Mouse (Mus musculus) brain, embryonic 18.5 days (tissue): ENCODE results near the gene Runx2.

Source experiments
- DNase-seq: peaks from one replicate; pipeline ENCODE4 v3.0.0-alpha.2; 2012; ENCODE audit warnings: low read depth, low spot score

Runx2 gene

GRCm38 (mm10) chr17:44623271-44623670, 191.3 kb downstream of the Runx2 start:
- DNase-seq: no peak

- no peak for DNase-seq
These were observed 194.1 kb downstream of the Runx2 start for GRCm38 (mm10) chr17:44620456-44620855.

GRCm38 (mm10) chr17:44618691-44619090, 195.9 kb downstream of the Runx2 start:
- DNase-seq: no peak

- DNase-seq: no peak
These were observed 196.4 kb downstream of the Runx2 start for GRCm38 (mm10) chr17:44618175-44618574.

- no peak for DNase-seq
These were observed 196.9 kb downstream of the Runx2 start for GRCm38 (mm10) chr17:44617741-44618140.

- no peak for DNase-seq
These were observed 200.6 kb downstream of the Runx2 start for GRCm38 (mm10) chr17:44613716-44614715.

GRCm38 (mm10) chr17:44612641-44613040, 202.0 kb downstream of the Runx2 start:
- DNase-seq: no peak

- no peak for DNase-seq
These were observed 202.6 kb downstream of the Runx2 start for GRCm38 (mm10) chr17:44612002-44612401.

GRCm38 (mm10) chr17:44611543-44611942, 203.1 kb downstream of the Runx2 start:
- DNase-seq: no peak

- DNase-seq: no peak
These were observed 203.8 kb downstream of the Runx2 start for GRCm38 (mm10) chr17:44610828-44611227.

- DNase-seq: no peak
These were observed 204.5 kb downstream of the Runx2 start for GRCm38 (mm10) chr17:44609897-44610641.

- DNase-seq: no peak
These were observed 205.2 kb downstream of the Runx2 start for GRCm38 (mm10) chr17:44609356-44609755.

- no peak for DNase-seq
These were observed 205.7 kb downstream of the Runx2 start for GRCm38 (mm10) chr17:44608907-44609306.

- DNase-seq: no peak
These were observed 207.2 kb downstream of the Runx2 start for GRCm38 (mm10) chr17:44607383-44607782.

GRCm38 (mm10) chr17:44606245-44606644, 208.4 kb downstream of the Runx2 start:
- DNase-seq: no peak

GRCm38 (mm10) chr17:44605749-44606148, 208.8 kb downstream of the Runx2 start:
- DNase-seq: no peak

GRCm38 (mm10) chr17:44603170-44603569, 211.4 kb downstream of the Runx2 start:
- no peak for DNase-seq

GRCm38 (mm10) chr17:44601317-44602021, 213.1 kb downstream of the Runx2 start:
- no peak for DNase-seq

GRCm38 (mm10) chr17:44599856-44600255, 214.7 kb downstream of the Runx2 start:
- no peak for DNase-seq

- DNase-seq: no peak
These were observed 215.5 kb downstream of the Runx2 start for GRCm38 (mm10) chr17:44599132-44599531.

- DNase-seq: no peak
These were observed 216.6 kb downstream of the Runx2 start for GRCm38 (mm10) chr17:44597918-44598504.

GRCm38 (mm10) chr17:44592737-44593090, 221.9 kb downstream of the Runx2 start:
- DNase-seq: no peak
